Mouse (Mus musculus) cerebellum, adult 2 months (tissue): ENCODE results near the gene Prr13. TPM values are rescaled to one million over a fixed set of nuclear protein-coding genes. Genes with fewer than 3 reads are reported as not detected.
A peak's percentile ranks its signal among the peaks of the same experiment; 100 is the strongest.

ENCODE experiments used
- DNase-seq, 2 experiments: peaks; one replicate each; pipeline ENCODE4 v3.0.0; 2021
- H3K27ac ChIP-seq: fragments of 200-500 bp; 2 replicates; pipeline ENCODE4 v1.5.1; 2012; ENCODE audit warnings: low read length, control low read depth, inconsistent platforms; ENCODE audit not compliant: insufficient read depth
- H3K27me3 ChIP-seq: fragments of 200-500 bp; 2 replicates; pipeline ENCODE4 v1.6.1; 2012; ENCODE audit warnings: inconsistent platforms, mild to moderate bottlenecking, low read length, moderate library complexity; ENCODE audit not compliant: control insufficient read depth, insufficient read depth
- H3K4me1 ChIP-seq: fragments of 200-500 bp; 2 replicates; pipeline ENCODE4 v1.6.1; 2011; ENCODE audit warnings: low read length; ENCODE audit not compliant: control insufficient read depth, insufficient read depth
- H3K4me3 ChIP-seq: fragments of 200-500 bp; replicated peaks from 2 replicates; pipeline ENCODE3; 2011; ENCODE audit warnings: mild to moderate bottlenecking, low read depth, low read length, control low read depth; ENCODE audit not compliant: insufficient read depth
- CTCF ChIP-seq: fragments of 200-500 bp; IDR thresholded peaks from 2 replicates; pipeline ENCODE4 v1.5.1; 2011; ENCODE audit warnings: low read depth, mild to moderate bottlenecking, control low read depth, low read length, moderate library complexity, borderline replicate concordance; ENCODE audit not compliant: insufficient read depth
- POLR2A ChIP-seq: fragments of 200-500 bp; IDR thresholded peaks from 2 replicates; pipeline ENCODE4 v1.6.1; 2011; ENCODE audit warnings: low read length, control low read depth, borderline replicate concordance; ENCODE audit not compliant: insufficient read depth
- WGBS: fragments of 180-500 bp; shearing (Covaris S2); methylation state at CpG from one replicate; pipeline ENCODE4 v1.1.7; 2018; 5-methylcytosine and 5-hydroxymethylcytosine counted together
- polyA plus RNA-seq: library from polyadenylated mRNA; depleted of rRNA; stranded (reverse); fragments of >200 nt; gene quantifications from 2 replicates; pipeline ENCODE4 v1.2.3, GENCODE M21; 2012

Prr13 gene
- polyA plus RNA-seq, 1 experiment: 160 TPM

GRCm38 (mm10) chr15:102461430-102462075 lies 2.7 kb downstream of the Prr13 start:
- 86% methylated on average over 9 of the region's 9 CpGs for WGBS
- no peak for TF ChIP-seq POLR2A
- no peak for TF ChIP-seq CTCF
- Histone ChIP-seq H3K27ac (no peak overlapping the region), H3K4me1 (peaks cover 6% of the 10 kb centered on the region), H3K27me3 (no peaks in the 10 kb centered on the region), H3K4me3 (no peak overlapping the region)
- no peak for DNase-seq

- no peak for DNase-seq
- H3K4me1 ChIP-seq: peaks cover 6% of the 10 kb centered on the region
- H3K27ac ChIP-seq: no peak overlapping the region
- no peaks in the 10 kb centered on the region for H3K27me3 ChIP-seq
- no peak overlapping the region for H3K4me3 ChIP-seq
- no peak for TF ChIP-seq CTCF
- no peak for TF ChIP-seq POLR2A
These were observed 4.8 kb downstream of the Prr13 start for GRCm38 (mm10) chr15:102463666-102464065.

GRCm38 (mm10) chr15:102468675-102469370 lies 10.0 kb downstream of the Prr13 start:
- 96% methylated on average over 9 of the region's 9 CpGs for WGBS
- no peak overlapping the region for H3K4me3 ChIP-seq
- H3K27ac ChIP-seq: no peak overlapping the region
- no peaks in the 10 kb centered on the region for H3K27me3 ChIP-seq
- no peak for TF ChIP-seq POLR2A
- TF ChIP-seq CTCF: no peak
- H3K4me1 ChIP-seq: no peaks in the 10 kb centered on the region; the same call in 1 of the 2 replicates
- DNase-seq: no peak

- 1% methylated on average over 33 of the region's 40 CpGs for WGBS
- DNase-seq: peak; percentile 95 to 98
- Histone ChIP-seq H3K4me1 (no peaks in the 10 kb centered on the region; the same call in 1 of the 2 replicates), H3K27me3 (no peaks in the 10 kb centered on the region), H3K27ac (peak within 1 kb of the TSS; percentile 65; the same call in 1 of the 2 replicates), H3K4me3 (peak within 1 kb of the TSS; percentile 67)
- TF ChIP-seq CTCF (peak; percentile 74), POLR2A (peak; percentile 45; the same call in 1 of the 2 replicates)
These were observed 11.4 kb downstream of the Prr13 start, which contains the start of gene Pcbp2 for GRCm38 (mm10) chr15:102470183-102470604. Gene Pcbp2 (plus strand): TSS chr15:102470539.

- H3K4me3 ChIP-seq: peak overlapping the region; percentile 67
- H3K27me3 ChIP-seq: no peaks in the 10 kb centered on the region
- peak overlapping the region; percentile 65; the same call in 1 of the 2 replicates for H3K27ac ChIP-seq
- under 1% methylated on average over 43 of the region's 67 CpGs for WGBS
- H3K4me1 ChIP-seq: no peaks in the 10 kb centered on the region; the same call in 1 of the 2 replicates
- DNase-seq: peak; percentile 88 to 89
- TF ChIP-seq POLR2A: no peak
- no peak for TF ChIP-seq CTCF
These were observed 11.9 kb downstream of the Prr13 start for GRCm38 (mm10) chr15:102470605-102471294.

GRCm38 (mm10) chr15:102471295-102471645 lies 12.4 kb downstream of the Prr13 start:
- Histone ChIP-seq H3K27ac (no peak overlapping the region), H3K27me3 (no peaks in the 10 kb centered on the region), H3K4me1 (no peaks in the 10 kb centered on the region; the same call in 1 of the 2 replicates), H3K4me3 (peak overlapping the region; percentile 67)
- TF ChIP-seq POLR2A: no peak
- no peak for TF ChIP-seq CTCF
- no peak for DNase-seq
- WGBS: 2% methylated on average over 10 of the region's 10 CpGs

- Histone ChIP-seq H3K27ac (no peak overlapping the region), H3K4me1 (no peaks in the 10 kb centered on the region; the same call in 1 of the 2 replicates), H3K4me3 (peak overlapping the region; percentile 67), H3K27me3 (no peaks in the 10 kb centered on the region)
- TF ChIP-seq CTCF (no peak), POLR2A (no peak)
- no peak for DNase-seq
These were observed 12.9 kb downstream of the Prr13 start for GRCm38 (mm10) chr15:102471727-102472126.
